16 mouse cellular contexts compared by ENCODE assay signal in genomic region chr17:45746755-45747154, GRCm38 (mm10). TPM values are rescaled to one million over a fixed set of nuclear protein-coding genes. Genes with fewer than 3 reads are reported as not detected.
DNase-seq lines count a peak whose midpoint lies in the region; ATAC-seq and TF ChIP-seq lines count a peak whose summit lies in the region.
"Had no signal": no experiment of that assay in that cellular context is flagged by ENCODE, and none has a peak within 500 bp of the region (broad histone marks: within the 10 kb centered on the region; RNA-seq: fewer than 3 reads in every experiment).

No protein-coding gene starts in this region.

- no peaks in the 10 kb centered on the region for H3K36me3 ChIP-seq in lung, postnatal 0 days (ENCODE audit: insufficient read depth, low read length)
- H3K36me3 ChIP-seq in CH12.LX (replicated peaks in 1 of 2; ENCODE audit: control insufficient read depth in 1 of 2, insufficient read depth in 1 of 2, low read length in 1 of 2) = no peaks in the 10 kb centered on the region
- H3K36me3 ChIP-seq in small intestine, adult 2 months (ENCODE audit: control insufficient read depth, insufficient read depth, low read length) = no peaks in the 10 kb centered on the region
- H3K36me3 ChIP-seq in hindbrain, embryonic 12.5 days = no peaks in the 10 kb centered on the region
- H3K36me3 ChIP-seq: hindbrain, embryonic 13.5 days had no signal

- no peak for TF ChIP-seq RAD21 in CH12.LX (IDR thresholded peaks at IDR 0.05; ENCODE audit: low read depth, low read length)

- dilution Hi-C loops in CH12.LX (cut with MboI; ENCODE audit: extremely low pct_ligation_motif_present, extremely low pct_unique_long_range_greater_than_20kb, low sequenced_read_pairs) = no loop called here

- H3K9ac ChIP-seq in lung, postnatal 0 days (replicated peaks; ENCODE audit: low read depth) = no peak overlapping the region
- H3K9ac ChIP-seq in CH12.LX (ENCODE audit: insufficient read depth, low read depth) = no peak overlapping the region
- no peak overlapping the region for H3K9ac ChIP-seq in hindbrain, embryonic 12.5 days
- H3K9ac ChIP-seq: hindbrain, embryonic 13.5 days had no signal

- H3K79me2 ChIP-seq in CH12.LX (replicated peaks; ENCODE audit: control insufficient read depth, extremely low read depth, insufficient read depth, poor library complexity, severe bottlenecking) = no peaks in the 10 kb centered on the region

- H3K27me3 ChIP-seq in lung, postnatal 0 days (replicated peaks; ENCODE audit: insufficient read depth, low read length) = no peaks in the 10 kb centered on the region
- peaks cover 78% of the 10 kb centered on the region for H3K27me3 ChIP-seq in CH12.LX (replicated peaks)
- no peaks in the 10 kb centered on the region for H3K27me3 ChIP-seq in small intestine, adult 2 months (ENCODE audit: control insufficient read depth, insufficient read depth, low read length)
- H3K27me3 ChIP-seq in hindbrain, embryonic 12.5 days = 0 out of 2 replicates have a peak, but pooled peaks cover 2% of the 10 kb centered on the region
- H3K27me3 ChIP-seq: hindbrain, embryonic 13.5 days had no signal

- DNase-seq in lung, postnatal 0 days (ENCODE audit: low spot score) = no peak
- DNase-seq in lung, adult 2 months = no peak
- DNase-seq in CH12.LX (ENCODE audit: extremely low read depth) = no peak
- DNase-seq in induced T-regulatory cell, adult 2 months (ENCODE audit: low read depth) = peak; percentile 66
- DNase-seq in adrenal gland, adult 8-10 months = no peak
- DNase-seq: cerebellum, adult 9-10 months; heart, adult 2 months; kidney, adult 18-20 months; thymus, postnatal 14 days had no signal

- no peaks in the 10 kb centered on the region for H3K4me1 ChIP-seq in lung, postnatal 0 days (ENCODE audit: insufficient read depth, low read depth, low read length)
- H3K4me1 ChIP-seq in lung, adult 2 months (ENCODE audit: control insufficient read depth, insufficient read depth, low read length) = 0 out of 2 replicates have a peak, but pooled peaks cover 2% of the 10 kb centered on the region
- H3K4me1 ChIP-seq in CH12.LX (ENCODE audit: control insufficient read depth in 1 of 2, insufficient read depth in 2 of 2) = peaks cover 7 to 10% of the 10 kb centered on the region in 2 experiments
- H3K4me1 ChIP-seq in small intestine, adult 2 months (ENCODE audit: control insufficient read depth, insufficient read depth, insufficient read length, low read length) = no peaks in the 10 kb centered on the region
- 0 out of 2 replicates have a peak, but pooled peaks cover 3% of the 10 kb centered on the region for H3K4me1 ChIP-seq in hindbrain, embryonic 12.5 days

- 48% methylated on average over 12 of the region's 12 CpGs for WGBS in lung, postnatal 0 days
- WGBS in lung, adult 2 months = 38% methylated on average over 12 of the region's 12 CpGs
- 47% methylated on average over 12 of the region's 12 CpGs for WGBS in small intestine, adult 2 months
- 67% methylated on average over 12 of the region's 12 CpGs for WGBS in hindbrain, embryonic 12.5 days

- H3K9me3 ChIP-seq in lung, postnatal 0 days (ENCODE audit: low read length) = no peaks in the 10 kb centered on the region
- peaks cover 10% of the 10 kb centered on the region for H3K9me3 ChIP-seq in CH12.LX (replicated peaks; ENCODE audit: low read length)
- H3K9me3 ChIP-seq in hindbrain, embryonic 12.5 days (replicated peaks) = no peaks in the 10 kb centered on the region
- H3K9me3 ChIP-seq: hindbrain, embryonic 13.5 days had no signal

- no peak for TF ChIP-seq EP300 in lung, postnatal 0 days (IDR thresholded peaks at IDR 0.05)
- no peak for TF ChIP-seq EP300 in CH12.LX (IDR thresholded peaks at IDR 0.05; ENCODE audit: low read length)

- peak; percentile 17; the same call in 1 of the 2 replicates for ATAC-seq in lung, postnatal 0 days
- no peak for ATAC-seq in hindbrain, embryonic 12.5 days (ENCODE audit: low FRiP score)

- TF ChIP-seq CTCF in lung, postnatal 0 days (IDR thresholded peaks at IDR 0.05) = no peak
- no peak for TF ChIP-seq CTCF in lung, adult 2 months (IDR thresholded peaks at IDR 0.05; ENCODE audit: insufficient read depth, low read length)
- TF ChIP-seq CTCF in CH12.LX (conservative IDR thresholded peaks at IDR 0.05 in 1 of 2, IDR thresholded peaks at IDR 0.05 in 1 of 2; ENCODE audit: low read depth in 2 of 2, low read length in 2 of 2) = no peak
- TF ChIP-seq CTCF in small intestine, adult 2 months (IDR thresholded peaks at IDR 0.05; ENCODE audit: extremely low read depth, insufficient read length, insufficient replicate concordance, low read depth, low read length) = no peak

- TF ChIP-seq POLR2A in lung, adult 2 months (IDR thresholded peaks at IDR 0.05; ENCODE audit: borderline replicate concordance, extremely low read depth, low read depth, low read length) = no peak
- TF ChIP-seq POLR2A in CH12.LX (IDR thresholded peaks at IDR 0.05; ENCODE audit: low read depth, low read length) = no peak
- TF ChIP-seq POLR2A in small intestine, adult 2 months (IDR thresholded peaks at IDR 0.05; ENCODE audit: low read depth, low read length) = 0 out of 2 replicates have a peak, but pooled peaks have one; percentile 10

- no peak overlapping the region for H3K27ac ChIP-seq in lung, postnatal 0 days (ENCODE audit: low read length)
- no peak overlapping the region for H3K27ac ChIP-seq in CH12.LX (ENCODE audit: insufficient read depth, low read depth)
- no peak overlapping the region for H3K27ac ChIP-seq in small intestine, adult 2 months (ENCODE audit: insufficient read depth, low read depth, low read length)
- no peak overlapping the region for H3K27ac ChIP-seq in hindbrain, embryonic 12.5 days
- H3K27ac ChIP-seq: heart, adult 2 months; hindbrain, embryonic 13.5 days; macrophage had no signal

- no peak overlapping the region for H3K4me3 ChIP-seq in lung, postnatal 0 days (ENCODE audit: low read depth, low read length)
- no peak overlapping the region for H3K4me3 ChIP-seq in lung, adult 2 months (replicated peaks; ENCODE audit: extremely low read depth, low read depth, low read length)
- no peak overlapping the region for H3K4me3 ChIP-seq in CH12.LX (replicated peaks in 1 of 3; ENCODE audit: low read depth in 2 of 3, low read length in 2 of 3, poor library complexity in 1 of 3)
- H3K4me3 ChIP-seq in small intestine, adult 2 months (ENCODE audit: low read depth, low read length) = no peak overlapping the region
- no peak overlapping the region for H3K4me3 ChIP-seq in hindbrain, embryonic 12.5 days
- H3K4me3 ChIP-seq: heart, adult 2 months; hindbrain, embryonic 13.5 days had no signal

- in situ Hi-C loops in CH12.LX (cut with MboI; ENCODE audit: low pct_ligation_motif_present, low pct_unique_long_range_greater_than_20kb, low sequenced_read_pairs) = no loop called here

- H3K4me2 ChIP-seq in lung, postnatal 0 days (replicated peaks; ENCODE audit: low read depth, low read length) = no peak overlapping the region
- no peak overlapping the region for H3K4me2 ChIP-seq in CH12.LX (ENCODE audit: insufficient read depth, low read depth, poor library complexity, severe bottlenecking)
- H3K4me2 ChIP-seq in hindbrain, embryonic 12.5 days (replicated peaks) = no peak overlapping the region
- H3K4me2 ChIP-seq: hindbrain, embryonic 13.5 days had no signal

TF ChIP-seq in CH12.LX, 34 proteins besides CTCF, POLR2A, EP300 and RAD21:
- 0 out of 2 replicates have a peak, but pooled peaks have one; percentile 7 for TF ChIP-seq BHLHE40 (IDR thresholded peaks at IDR 0.05; ENCODE audit: low read depth, low read length)
- TF ChIP-seq ZMIZ1 (IDR thresholded peaks at IDR 0.05; ENCODE audit: low read depth, low read length) = no peak
- TF ChIP-seq ETS1 (conservative IDR thresholded peaks at IDR 0.05; ENCODE audit: low read depth, low read length) = peak; percentile 32

RNA-seq across cellular contexts. Expression of gene 1600014C23Rik, which starts 13.1 kb away (rescaled TPM):
- polyA plus RNA-seq in lung, postnatal 0 days (2015; fragmentation: Nextera tagmentation; extraction: Ambion mirVana) = not detected in 2 replicates
- not detected in 2 replicates for polyA plus RNA-seq in lung, adult 2 months (2012; rRNA removed)
- total RNA-seq in CH12.LX (2012; rRNA removed) (0.38 TPM in 1 of 2 replicates, not detected in the other), CH12.LX (2014; rRNA removed) (not detected in 2 replicates)
- not detected in 2 replicates for polyA plus RNA-seq in CH12.LX (2012; ENCODE audit: insufficient read length, low read depth)
- not detected in 2 replicates for polyA plus RNA-seq in small intestine, adult 2 months (2012; rRNA removed)
- total RNA-seq in adrenal gland, adult 8-10 months (2022) = not detected
- not detected in 2 replicates for polyA plus RNA-seq in hindbrain, embryonic 12.5 days (2016; fragmentation: Nextera tagmentation; extraction: Ambion mirVana)
- total RNA-seq: ES-E14; liver, adult 2 months had no signal
- polyA plus RNA-seq: heart, adult 2 months; hindbrain, embryonic 13.5 days; large intestine, adult 2 months; liver, adult 2 months; macrophage had no signal
